Mouse (Mus musculus) testis, adult 2 months (tissue): ENCODE results near the gene Krtap28-13. TPM values are rescaled to one million over a fixed set of nuclear protein-coding genes. Genes with fewer than 3 reads are reported as not detected.

Experiments
- H3K27ac ChIP-seq: fragments of 200-500 bp; 2 replicates; pipeline ENCODE4 v1.5.1; 2012; ENCODE audit warnings: low read depth, low read length; ENCODE audit not compliant: control insufficient read depth, insufficient read depth
- H3K27me3 ChIP-seq: fragments of 200-500 bp; 2 replicates; pipeline ENCODE4 v1.6.1; 2012; ENCODE audit warnings: mild to moderate bottlenecking, low read length, moderate library complexity; ENCODE audit not compliant: control insufficient read depth, insufficient read depth
- H3K36me3 ChIP-seq: fragments of 200-500 bp; 2 replicates; pipeline ENCODE4 v1.6.1; 2012; ENCODE audit warnings: mild to moderate bottlenecking, low read length; ENCODE audit not compliant: control insufficient read depth, insufficient read depth
- H3K4me1 ChIP-seq: fragments of 200-500 bp; 2 replicates; pipeline ENCODE4 v1.6.1; 2012; ENCODE audit warnings: low read length; ENCODE audit not compliant: control insufficient read depth, insufficient read depth
- H3K4me3 ChIP-seq: fragments of 200-500 bp; 2 replicates; pipeline ENCODE4 v1.5.1; 2012; ENCODE audit warnings: low read depth, mild to moderate bottlenecking, low read length, moderate library complexity, mixed read lengths; ENCODE audit not compliant: control insufficient read depth
- CTCF ChIP-seq: fragments of 200-500 bp; IDR thresholded peaks from 2 replicates; pipeline ENCODE4 v1.5.1; 2012; ENCODE audit warnings: low read depth, mild to moderate bottlenecking, inconsistent platforms, low read length, moderate library complexity; ENCODE audit not compliant: control insufficient read depth, insufficient read depth, insufficient replicate concordance
- POLR2A ChIP-seq: fragments of 200-500 bp; IDR thresholded peaks from 2 replicates; pipeline ENCODE4 v1.6.1; 2012; ENCODE audit warnings: low read depth, mild to moderate bottlenecking, inconsistent platforms, low read length, moderate library complexity; ENCODE audit not compliant: control insufficient read depth
- polyA plus RNA-seq: library from polyadenylated mRNA; depleted of rRNA; stranded (reverse); fragments of >200 nt; gene quantifications from 2 replicates; pipeline ENCODE4 v1.2.3, GENCODE M21; 2012; rRNA removed

Krtap28-13 gene
- polyA plus RNA-seq, 1 experiment = not detected

GRCm38 (mm10) chr1:83110992-83111391, 50.3 kb downstream of the Krtap28-13 start:
- TF ChIP-seq CTCF (no peak), POLR2A (no peak)
- Histone ChIP-seq H3K27ac (no peak overlapping the region), H3K4me1 (no peaks in the 10 kb centered on the region), H3K36me3 (no peaks in the 10 kb centered on the region), H3K4me3 (no peak overlapping the region), H3K27me3 (no peaks in the 10 kb centered on the region)

Other genes with a start within 250 kb of the Krtap28-13 start
- gene Agfg1, start 221.4 kb upstream of the Krtap28-13 start, polyA plus RNA-seq = 145 and 150 TPM in 2 replicates
- 0.54 and 0.93 TPM in 2 replicates for gene A030005L19Rik, start 147.6 kb upstream of the Krtap28-13 start, polyA plus RNA-seq
- gene A030014E15Rik, start 136.0 kb upstream of the Krtap28-13 start, polyA plus RNA-seq = 0.14 TPM in 1 of 2 replicates, not detected in the other
- not detected in 2 replicates for gene Gm6217, start 129.5 kb upstream of the Krtap28-13 start, polyA plus RNA-seq
- gene A030003K21Rik, start 117.5 kb upstream of the Krtap28-13 start, polyA plus RNA-seq = not detected in 2 replicates
- not detected in 2 replicates for gene Gm7544, start 104.9 kb upstream of the Krtap28-13 start, polyA plus RNA-seq
- gene Gm47955, start 100.6 kb upstream of the Krtap28-13 start, polyA plus RNA-seq = not detected in 2 replicates
- not detected in 2 replicates for gene Gm47959, start 60.4 kb upstream of the Krtap28-13 start, polyA plus RNA-seq
- 0.10 and 0.17 TPM in 2 replicates for gene Slc19a3, start 22.5 kb upstream of the Krtap28-13 start, polyA plus RNA-seq
- not detected in 2 replicates for gene Krtap28-10, start 18.4 kb upstream of the Krtap28-13 start, polyA plus RNA-seq
- not detected in 2 replicates for gene Gm47969, start 16.0 kb upstream of the Krtap28-13 start, polyA plus RNA-seq
- not detected in 2 replicates for gene A030005K14Rik, start 1.6 kb upstream of the Krtap28-13 start, polyA plus RNA-seq
- not detected in 2 replicates for gene Ccl20, start 55.8 kb downstream of the Krtap28-13 start, polyA plus RNA-seq
- gene Daw1, start 98.8 kb downstream of the Krtap28-13 start, polyA plus RNA-seq = 27.6 and 33.8 TPM in 2 replicates